Mouse (Mus musculus): ENCODE measurements at regions not wholly inside any gene's neighbourhood (a gene's known extent, or its start where the extent isn't known, plus 50 kb on each side); places are given as distances from the start of the nearest gene placed in this dataset.
A peak's percentile ranks its signal among the peaks of the same experiment; 100 is the strongest.

GRCm38 (mm10) chr17:9995321-9995720 is 324.3 kb downstream of the Qk start:
- no peak for DNase-seq (ENCODE audit: low spot score in 2 of 2)

GRCm38 (mm10) chr17:9990744-9991143 is 321.2 kb upstream of the Pabpc6 start:
- peak in 1 of 2 experiments; percentile 12 for DNase-seq (ENCODE audit: low spot score in 2 of 2)

GRCm38 (mm10) chr17:9981273-9981672 is 311.8 kb upstream of the Pabpc6 start:
- DNase-seq (ENCODE audit: low spot score in 2 of 2): no peak

- DNase-seq (ENCODE audit: low spot score in 2 of 2): no peak
Observed at GRCm38 (mm10) chr17:9976866-9977421, 307.4 kb upstream of the Pabpc6 start.

- no peak for DNase-seq (ENCODE audit: low spot score in 2 of 2)
Observed at GRCm38 (mm10) chr17:9975995-9976394, 306.5 kb upstream of the Pabpc6 start.

- DNase-seq (ENCODE audit: low spot score in 2 of 2): no peak
Observed at GRCm38 (mm10) chr17:9975153-9975552, 305.6 kb upstream of the Pabpc6 start.

- no peak for DNase-seq (ENCODE audit: low spot score in 2 of 2)
Observed at GRCm38 (mm10) chr17:9967988-9968387, 298.5 kb upstream of the Pabpc6 start.

- no peak for DNase-seq (ENCODE audit: low spot score in 2 of 2)
Observed at GRCm38 (mm10) chr17:9962893-9963436, 293.4 kb upstream of the Pabpc6 start.

GRCm38 (mm10) chr17:9948985-9949667 is 279.6 kb upstream of the Pabpc6 start:
- DNase-seq (ENCODE audit: low spot score in 2 of 2): no peak

GRCm38 (mm10) chr17:9947609-9948008 is 278.1 kb upstream of the Pabpc6 start:
- no peak for DNase-seq (ENCODE audit: low spot score in 2 of 2)

GRCm38 (mm10) chr17:9944513-9944912 is 275.0 kb upstream of the Pabpc6 start:
- DNase-seq (ENCODE audit: low spot score in 2 of 2): no peak

- no peak for DNase-seq (ENCODE audit: low spot score in 2 of 2)
Observed at GRCm38 (mm10) chr17:9942171-9942570, 272.7 kb upstream of the Pabpc6 start.

GRCm38 (mm10) chr17:9939576-9939975 is 270.1 kb upstream of the Pabpc6 start:
- DNase-seq (ENCODE audit: low spot score in 2 of 2): no peak

- no peak for DNase-seq (ENCODE audit: low spot score in 2 of 2)
Observed at GRCm38 (mm10) chr17:9938426-9938825, 268.9 kb upstream of the Pabpc6 start.

GRCm38 (mm10) chr17:9937211-9937610 is 267.7 kb upstream of the Pabpc6 start:
- no peak for DNase-seq (ENCODE audit: low spot score in 2 of 2)

GRCm38 (mm10) chr17:9932186-9932585 is 262.7 kb upstream of the Pabpc6 start:
- DNase-seq (ENCODE audit: low spot score in 2 of 2): no peak

- peak in 1 of 2 experiments; percentile 13 for DNase-seq (ENCODE audit: low spot score in 2 of 2)
Observed at GRCm38 (mm10) chr17:9931526-9931925, 262.0 kb upstream of the Pabpc6 start.

- DNase-seq (ENCODE audit: low spot score in 2 of 2): no peak
Observed at GRCm38 (mm10) chr17:9929448-9930088, 260.1 kb upstream of the Pabpc6 start.

- no peak for DNase-seq (ENCODE audit: low spot score in 2 of 2)
Observed at GRCm38 (mm10) chr17:9927724-9928123, 258.2 kb upstream of the Pabpc6 start.

- DNase-seq (ENCODE audit: low spot score in 2 of 2): no peak
Observed at GRCm38 (mm10) chr17:9926308-9926707, 256.8 kb upstream of the Pabpc6 start.

- DNase-seq (ENCODE audit: low spot score in 2 of 2): no peak
Observed at GRCm38 (mm10) chr17:9921326-9921725, 251.8 kb upstream of the Pabpc6 start.

GRCm38 (mm10) chr17:9917031-9917430 is 247.5 kb upstream of the Pabpc6 start:
- DNase-seq (ENCODE audit: low spot score in 2 of 2): no peak

- no peak for DNase-seq (ENCODE audit: low spot score in 2 of 2)
Observed at GRCm38 (mm10) chr17:9910856-9911255, 241.3 kb upstream of the Pabpc6 start.
